Mouse (Mus musculus) forebrain, embryonic 13.5 days (tissue): ENCODE measurements around the gene 9230104L09Rik. TPM values are rescaled to one million over a fixed set of nuclear protein-coding genes. Genes with fewer than 3 reads are reported as not detected.

Source experiments
- ATAC-seq: fragments of 200-750 bp; cut with Nextera tagmentation; 2 replicates; pipeline ENCODE4 v1.8.0; 2017
- H3K27ac ChIP-seq: fragments of 300-500 bp; sonication (generic); 2 replicates; pipeline ENCODE4 v1.5.1; 2015; ENCODE audit warnings: inconsistent platforms, mild to moderate bottlenecking, moderate library complexity
- H3K27me3 ChIP-seq: fragments of 300-500 bp; sonication (generic); 2 replicates; pipeline ENCODE4 v1.6.1; 2015; ENCODE audit warnings: mild to moderate bottlenecking, inconsistent platforms
- H3K36me3 ChIP-seq: fragments of 300-500 bp; sonication (generic); 2 replicates; pipeline ENCODE4 v1.6.1; 2015; ENCODE audit warnings: mild to moderate bottlenecking, inconsistent platforms; ENCODE audit not compliant: poor library complexity, severe bottlenecking
- H3K4me1 ChIP-seq: fragments of 300-500 bp; sonication (generic); 2 replicates; pipeline ENCODE4 v1.6.1; 2015; ENCODE audit warnings: inconsistent platforms
- H3K4me2 ChIP-seq: fragments of 300-500 bp; sonication (generic); 2 replicates; pipeline ENCODE4 v1.6.1; 2015; ENCODE audit warnings: inconsistent platforms, mild to moderate bottlenecking, moderate library complexity
- H3K4me3 ChIP-seq: fragments of 300-500 bp; sonication (generic); 2 replicates; pipeline ENCODE4 v1.5.1; 2015; ENCODE audit warnings: mild to moderate bottlenecking, inconsistent platforms
- H3K9ac ChIP-seq: fragments of 300-500 bp; sonication (generic); 2 replicates; pipeline ENCODE4 v1.6.1; 2015; ENCODE audit warnings: mild to moderate bottlenecking, inconsistent platforms
- H3K9me3 ChIP-seq: fragments of 300-500 bp; sonication (generic); replicated peaks from 2 replicates; pipeline ENCODE4 v1.6.1; 2016; ENCODE audit warnings: inconsistent platforms
- WGBS: fragments of 180-500 bp; shearing (Covaris S2); methylation state at CpG from one replicate; pipeline ENCODE4 v1.1.7; 2015; 5-methylcytosine and 5-hydroxymethylcytosine counted together
- polyA plus RNA-seq: library from polyadenylated mRNA; unstranded; fragments of >200 nt; fragmentation: Nextera tagmentation; extraction: Ambion mirVana; gene quantifications from 2 replicates; pipeline ENCODE4 v1.2.1, GENCODE M21; 2015

9230104L09Rik gene
- polyA plus RNA-seq, 1 experiment from 2014 or later, result not detected

- no peaks in the 10 kb centered on the region for H3K4me1 ChIP-seq
- H3K4me2 ChIP-seq, result no peak overlapping the region
- 93% methylated on average over 2 of the region's 2 CpGs for WGBS
- H3K36me3 ChIP-seq, result no peaks in the 10 kb centered on the region
- no peak overlapping the region for H3K9ac ChIP-seq
- H3K27ac ChIP-seq, result no peak overlapping the region
- no peak for ATAC-seq
- no peaks in the 10 kb centered on the region for H3K9me3 ChIP-seq
- H3K4me3 ChIP-seq, result no peak overlapping the region
- no peaks in the 10 kb centered on the region for H3K27me3 ChIP-seq
These were observed 25.6 kb downstream of the 9230104L09Rik start for GRCm38 (mm10) chr2:148839224-148839623.

GRCm38 (mm10) chr2:148838075-148838777 lies 26.6 kb downstream of the 9230104L09Rik start:
- Histone ChIP-seq H3K9me3 (no peaks in the 10 kb centered on the region), H3K4me3 (no peak overlapping the region), H3K27me3 (no peaks in the 10 kb centered on the region), H3K27ac (no peak overlapping the region), H3K4me2 (no peak overlapping the region), H3K9ac (no peak overlapping the region), H3K4me1 (no peaks in the 10 kb centered on the region), H3K36me3 (no peaks in the 10 kb centered on the region)
- ATAC-seq, result no peak
- WGBS, result 86% methylated on average over 5 of the region's 5 CpGs

- no peak for ATAC-seq
- Histone ChIP-seq H3K36me3 (no peaks in the 10 kb centered on the region), H3K4me3 (no peak within 1 kb of the TSS), H3K4me1 (no peaks in the 10 kb centered on the region), H3K27me3 (no peaks in the 10 kb centered on the region), H3K9me3 (no peaks in the 10 kb centered on the region), H3K27ac (no peak within 1 kb of the TSS), H3K4me2 (no peak within 1 kb of the TSS), H3K9ac (no peak within 1 kb of the TSS)
- WGBS, result 75% methylated on average over 4 of the region's 4 CpGs
These were observed 29.9 kb downstream of the 9230104L09Rik start, which contains the start of gene Cst9 for GRCm38 (mm10) chr2:148834912-148835311. Gene Cst9 (plus strand): TSS chr2:148835147.

- no peak overlapping the region for H3K4me2 ChIP-seq
- WGBS, result 85% methylated on average over 1 of the region's 1 CpGs
- no peak for ATAC-seq
- H3K9me3 ChIP-seq, result no peaks in the 10 kb centered on the region
- H3K9ac ChIP-seq, result no peak overlapping the region
- H3K27ac ChIP-seq, result no peak overlapping the region
- no peaks in the 10 kb centered on the region for H3K4me1 ChIP-seq
- no peaks in the 10 kb centered on the region for H3K27me3 ChIP-seq
- no peak overlapping the region for H3K4me3 ChIP-seq
- H3K36me3 ChIP-seq, result no peaks in the 10 kb centered on the region
These were observed 38.9 kb downstream of the 9230104L09Rik start for GRCm38 (mm10) chr2:148825986-148826385.

- Histone ChIP-seq H3K27me3 (no peaks in the 10 kb centered on the region), H3K4me2 (no peak within 1 kb of the TSS), H3K36me3 (no peaks in the 10 kb centered on the region), H3K9ac (no peak within 1 kb of the TSS), H3K27ac (no peak within 1 kb of the TSS), H3K9me3 (no peaks in the 10 kb centered on the region), H3K4me3 (no peak within 1 kb of the TSS), H3K4me1 (no peaks in the 10 kb centered on the region)
- no peak for ATAC-seq
These were observed 44.9 kb downstream of the 9230104L09Rik start, which contains the start of gene Cst13 for GRCm38 (mm10) chr2:148819909-148820308. Gene Cst13 (plus strand): TSS chr2:148820081.

- no peaks in the 10 kb centered on the region for H3K36me3 ChIP-seq
- H3K9me3 ChIP-seq, result no peaks in the 10 kb centered on the region
- H3K27ac ChIP-seq, result no peak overlapping the region
- no peaks in the 10 kb centered on the region for H3K27me3 ChIP-seq
- no peak overlapping the region for H3K4me2 ChIP-seq
- no peak overlapping the region for H3K4me3 ChIP-seq
- no peak for ATAC-seq
- H3K9ac ChIP-seq, result no peak overlapping the region
- H3K4me1 ChIP-seq, result no peaks in the 10 kb centered on the region
- WGBS, result 88% methylated on average over 6 of the region's 6 CpGs
These were observed 58.1 kb downstream of the 9230104L09Rik start for GRCm38 (mm10) chr2:148806696-148807095.

- no peak overlapping the region for H3K27ac ChIP-seq
- H3K4me1 ChIP-seq, result no peaks in the 10 kb centered on the region
- H3K27me3 ChIP-seq, result no peaks in the 10 kb centered on the region
- H3K36me3 ChIP-seq, result no peaks in the 10 kb centered on the region
- no peak overlapping the region for H3K4me3 ChIP-seq
- WGBS, result 69% methylated on average over 3 of the region's 3 CpGs
- H3K4me2 ChIP-seq, result no peak overlapping the region
- no peak for ATAC-seq
- no peaks in the 10 kb centered on the region for H3K9me3 ChIP-seq
- no peak overlapping the region for H3K9ac ChIP-seq
These were observed 63.3 kb downstream of the 9230104L09Rik start for GRCm38 (mm10) chr2:148801491-148801921.

- Histone ChIP-seq H3K27ac (no peak within 1 kb of the TSS), H3K4me1 (no peaks in the 10 kb centered on the region), H3K4me2 (no peak within 1 kb of the TSS), H3K27me3 (no peaks in the 10 kb centered on the region), H3K36me3 (no peaks in the 10 kb centered on the region), H3K9me3 (no peaks in the 10 kb centered on the region), H3K9ac (no peak within 1 kb of the TSS), H3K4me3 (no peak within 1 kb of the TSS)
- ATAC-seq, result no peak
- 84% methylated on average over 1 of the region's 1 CpGs for WGBS
These were observed 66.4 kb downstream of the 9230104L09Rik start, which contains the start of gene Cst8 for GRCm38 (mm10) chr2:148798485-148798884. Gene Cst8 (plus strand): TSS chr2:148798785.

Other genes starting within 250 kb of the 9230104L09Rik start
- 101 and 102 TPM in 2 replicates for gene Nxt1, start 192.4 kb downstream of the 9230104L09Rik start, polyA plus RNA-seq
- 19.9 and 20.6 TPM in 2 replicates for gene Gzf1, start 184.0 kb downstream of the 9230104L09Rik start, polyA plus RNA-seq
- 20.3 and 23.6 TPM in 2 replicates for gene Napb, start 132.6 kb downstream of the 9230104L09Rik start, polyA plus RNA-seq
- gene Cstl1, start 114.7 kb downstream of the 9230104L09Rik start, polyA plus RNA-seq, result not detected in 2 replicates
- not detected in 2 replicates for gene Cst11, start 93.5 kb downstream of the 9230104L09Rik start, polyA plus RNA-seq
- not detected in 2 replicates for gene 8030411F24Rik, start 83.0 kb downstream of the 9230104L09Rik start, polyA plus RNA-seq
- gene Cst12, start 75.7 kb downstream of the 9230104L09Rik start, polyA plus RNA-seq, result not detected in 2 replicates
- gene Cst8, start 66.3 kb downstream of the 9230104L09Rik start, polyA plus RNA-seq, result not detected in 2 replicates
- gene Cst13, start 45.0 kb downstream of the 9230104L09Rik start, polyA plus RNA-seq, result not detected in 2 replicates
- gene Cst9, start 29.9 kb downstream of the 9230104L09Rik start, polyA plus RNA-seq, result not detected in 2 replicates
- gene Cst3, start 10.7 kb upstream of the 9230104L09Rik start, polyA plus RNA-seq, result 414 and 419 TPM in 2 replicates
- gene Gm1330, start 138.2 kb upstream of the 9230104L09Rik start, polyA plus RNA-seq, result not detected in 2 replicates
- not detected in 2 replicates for gene Gm10750, start 152.2 kb upstream of the 9230104L09Rik start, polyA plus RNA-seq